Mouse (Mus musculus): Measurements from ENCODE around the gene Nsmce4a. TPM values are rescaled to one million over a fixed set of nuclear protein-coding genes. Genes with fewer than 3 reads are reported as not detected.
A peak's percentile ranks its signal among the peaks of the same experiment; 100 is the strongest.
"Not testable (repeated sequence)": the region's sequence is repeated elsewhere in the genome, so short reads cannot be mapped to it uniquely, and the experiment has no call there.

Gene Nsmce4a
- total RNA-seq, 1 experiment = 90.9 TPM

- H3K9me3 ChIP-seq (ENCODE audit: control insufficient read depth, insufficient read depth, low read depth, low read length); H3K9ac ChIP-seq (ENCODE audit: insufficient read depth, low read depth, low read length, poor library complexity, severe bottlenecking); DNase-seq (ENCODE audit: low read depth, low spot score); H3K36me3 ChIP-seq (ENCODE audit: control insufficient read depth, insufficient read depth, low read length, poor library complexity, severe bottlenecking); in situ Hi-C loops (cut with MboI; ENCODE audit: low sequenced_read_pairs in 2 of 2, unreplicated experiment in 2 of 2); H3K4me3 ChIP-seq (ENCODE audit: insufficient read depth in 1 of 2, low read depth in 1 of 2, low read length in 2 of 2, poor library complexity in 1 of 2, severe bottlenecking in 1 of 2); H3K27ac ChIP-seq (ENCODE audit: insufficient read depth, low read depth, low read length, poor library complexity, severe bottlenecking): not testable (repeated sequence)
- H3K4me1 ChIP-seq (ENCODE audit: control insufficient read depth in 2 of 2, insufficient read depth in 2 of 2, low read length in 2 of 2, poor library complexity in 1 of 2) = peaks cover 4 to 14% of the 10 kb centered on the region in 2 experiments; a peak in 2 of 4 replicates
Observed at GRCm38 (mm10) chr7:130592975-130593374, 20.1 kb upstream of the Nsmce4a start.

- no peak overlapping the region for H3K9ac ChIP-seq (ENCODE audit: insufficient read depth, low read depth, low read length, poor library complexity, severe bottlenecking)
- no peaks in the 10 kb centered on the region for H3K36me3 ChIP-seq (ENCODE audit: control insufficient read depth, insufficient read depth, low read length, poor library complexity, severe bottlenecking)
- peaks cover 4 to 8% of the 10 kb centered on the region in 2 experiments; a peak in 1 of 4 replicates for H3K4me1 ChIP-seq (ENCODE audit: control insufficient read depth in 2 of 2, insufficient read depth in 2 of 2, low read length in 2 of 2, poor library complexity in 1 of 2)
- no peaks in the 10 kb centered on the region for H3K9me3 ChIP-seq (ENCODE audit: control insufficient read depth, insufficient read depth, low read depth, low read length)
- in situ Hi-C loops (cut with MboI; ENCODE audit: low sequenced_read_pairs in 2 of 2, unreplicated experiment in 2 of 2) = no loop called here
- DNase-seq (ENCODE audit: low read depth, low spot score) = no peak
- no peak overlapping the region for H3K4me3 ChIP-seq (ENCODE audit: insufficient read depth in 1 of 2, low read depth in 1 of 2, low read length in 2 of 2, poor library complexity in 1 of 2, severe bottlenecking in 1 of 2)
- no peak overlapping the region for H3K27ac ChIP-seq (ENCODE audit: insufficient read depth, low read depth, low read length, poor library complexity, severe bottlenecking)
- TF ChIP-seq HCFC1 (IDR thresholded peaks at IDR 0.05; ENCODE audit: borderline replicate concordance, insufficient read depth, low read length) (no peak), ZNF384 (IDR thresholded peaks at IDR 0.05; ENCODE audit: low read depth, low read length) (peak; percentile 42; the same call in 1 of the 2 replicates), CHD2 (IDR thresholded peaks at IDR 0.05; ENCODE audit: low read depth, low read length) (no peak), MAFK (IDR thresholded peaks at IDR 0.05; ENCODE audit: insufficient read depth, low read depth, low read length) (no peak), ZC3H11A (IDR thresholded peaks at IDR 0.05; ENCODE audit: borderline replicate concordance, low read depth, low read length) (no peak)
Observed at GRCm38 (mm10) chr7:130590845-130591437, 18.0 kb upstream of the Nsmce4a start.

GRCm38 (mm10) chr7:130590081-130590828, 17.3 kb upstream of the Nsmce4a start:
- Histone ChIP-seq H3K4me3 (ENCODE audit: insufficient read depth in 1 of 2, low read depth in 1 of 2, low read length in 2 of 2, poor library complexity in 1 of 2, severe bottlenecking in 1 of 2) (no peak overlapping the region), H3K4me1 (ENCODE audit: control insufficient read depth in 2 of 2, insufficient read depth in 2 of 2, low read length in 2 of 2, poor library complexity in 1 of 2) (peaks cover 4 to 8% of the 10 kb centered on the region in 2 experiments; a peak in 1 of 4 replicates), H3K9me3 (ENCODE audit: control insufficient read depth, insufficient read depth, low read depth, low read length) (no peaks in the 10 kb centered on the region), H3K27ac (ENCODE audit: insufficient read depth, low read depth, low read length, poor library complexity, severe bottlenecking) (no peak overlapping the region), H3K9ac (ENCODE audit: insufficient read depth, low read depth, low read length, poor library complexity, severe bottlenecking) (no peak overlapping the region), H3K36me3 (ENCODE audit: control insufficient read depth, insufficient read depth, low read length, poor library complexity, severe bottlenecking) (no peaks in the 10 kb centered on the region)
- DNase-seq (ENCODE audit: low read depth, low spot score) = no peak
- in situ Hi-C loops (cut with MboI; ENCODE audit: low sequenced_read_pairs in 2 of 2, unreplicated experiment in 2 of 2) = no loop called here
- TF ChIP-seq HCFC1 (IDR thresholded peaks at IDR 0.05; ENCODE audit: borderline replicate concordance, insufficient read depth, low read length) (no peak), ZC3H11A (IDR thresholded peaks at IDR 0.05; ENCODE audit: borderline replicate concordance, low read depth, low read length) (no peak), CHD2 (IDR thresholded peaks at IDR 0.05; ENCODE audit: low read depth, low read length) (no peak), MAFK (IDR thresholded peaks at IDR 0.05; ENCODE audit: insufficient read depth, low read depth, low read length) (no peak), ZNF384 (IDR thresholded peaks at IDR 0.05; ENCODE audit: low read depth, low read length) (no peak)

- no peaks in the 10 kb centered on the region for H3K36me3 ChIP-seq (ENCODE audit: control insufficient read depth, insufficient read depth, low read length, poor library complexity, severe bottlenecking)
- H3K9me3 ChIP-seq (ENCODE audit: control insufficient read depth, insufficient read depth, low read depth, low read length) = no peaks in the 10 kb centered on the region
- no peak overlapping the region for H3K4me3 ChIP-seq (ENCODE audit: insufficient read depth in 1 of 2, low read depth in 1 of 2, low read length in 2 of 2, poor library complexity in 1 of 2, severe bottlenecking in 1 of 2)
- no peak for DNase-seq (ENCODE audit: low read depth, low spot score)
- H3K27ac ChIP-seq (ENCODE audit: insufficient read depth, low read depth, low read length, poor library complexity, severe bottlenecking) = no peak overlapping the region
- no peak overlapping the region for H3K9ac ChIP-seq (ENCODE audit: insufficient read depth, low read depth, low read length, poor library complexity, severe bottlenecking)
- H3K4me1 ChIP-seq (ENCODE audit: control insufficient read depth in 2 of 2, insufficient read depth in 2 of 2, low read length in 2 of 2, poor library complexity in 1 of 2) = peaks cover 4 to 8% of the 10 kb centered on the region in 2 experiments; a peak in 1 of 4 replicates
- TF ChIP-seq HCFC1 (IDR thresholded peaks at IDR 0.05; ENCODE audit: borderline replicate concordance, insufficient read depth, low read length) = no peak
- no peak for TF ChIP-seq ZC3H11A (IDR thresholded peaks at IDR 0.05; ENCODE audit: borderline replicate concordance, low read depth, low read length)
- in situ Hi-C loops (cut with MboI; ENCODE audit: low sequenced_read_pairs in 2 of 2, unreplicated experiment in 2 of 2) = no loop called here
Observed at GRCm38 (mm10) chr7:130586521-130587072, 13.7 kb upstream of the Nsmce4a start.
